Mouse (Mus musculus) brown adipose tissue, adult 24 weeks (tissue): Measurements from ENCODE around the gene Cytl1. TPM values are rescaled to one million over a fixed set of nuclear protein-coding genes. Genes with fewer than 3 reads are reported as not detected.

Experiments
- H3K27ac ChIP-seq: fragments of 200-500 bp; replicated peaks from 2 replicates; pipeline ENCODE4 v1.5.1; 2012; ENCODE audit warnings: low read depth, mild to moderate bottlenecking, low read length
- H3K4me1 ChIP-seq: fragments of 200-500 bp; 2 replicates; pipeline ENCODE4 v1.6.1; 2012; ENCODE audit warnings: low read length, mixed read lengths; ENCODE audit not compliant: control insufficient read depth, insufficient read depth, insufficient read length
- H3K4me3 ChIP-seq: fragments of 200-500 bp; 2 replicates; pipeline ENCODE4 v1.5.1; 2012; ENCODE audit warnings: low read depth, mild to moderate bottlenecking, low read length, moderate library complexity; ENCODE audit not compliant: insufficient read depth
- polyA plus RNA-seq: library from polyadenylated mRNA; stranded (reverse); fragments of >200 nt; gene quantifications from 2 replicates; pipeline ENCODE4 v1.2.4, GENCODE M21; 2012; ENCODE audit not compliant: missing spikeins, insufficient read depth, insufficient read length

The Cytl1 gene
- polyA plus RNA-seq, 1 experiment, result 6.8 TPM

DNA sequence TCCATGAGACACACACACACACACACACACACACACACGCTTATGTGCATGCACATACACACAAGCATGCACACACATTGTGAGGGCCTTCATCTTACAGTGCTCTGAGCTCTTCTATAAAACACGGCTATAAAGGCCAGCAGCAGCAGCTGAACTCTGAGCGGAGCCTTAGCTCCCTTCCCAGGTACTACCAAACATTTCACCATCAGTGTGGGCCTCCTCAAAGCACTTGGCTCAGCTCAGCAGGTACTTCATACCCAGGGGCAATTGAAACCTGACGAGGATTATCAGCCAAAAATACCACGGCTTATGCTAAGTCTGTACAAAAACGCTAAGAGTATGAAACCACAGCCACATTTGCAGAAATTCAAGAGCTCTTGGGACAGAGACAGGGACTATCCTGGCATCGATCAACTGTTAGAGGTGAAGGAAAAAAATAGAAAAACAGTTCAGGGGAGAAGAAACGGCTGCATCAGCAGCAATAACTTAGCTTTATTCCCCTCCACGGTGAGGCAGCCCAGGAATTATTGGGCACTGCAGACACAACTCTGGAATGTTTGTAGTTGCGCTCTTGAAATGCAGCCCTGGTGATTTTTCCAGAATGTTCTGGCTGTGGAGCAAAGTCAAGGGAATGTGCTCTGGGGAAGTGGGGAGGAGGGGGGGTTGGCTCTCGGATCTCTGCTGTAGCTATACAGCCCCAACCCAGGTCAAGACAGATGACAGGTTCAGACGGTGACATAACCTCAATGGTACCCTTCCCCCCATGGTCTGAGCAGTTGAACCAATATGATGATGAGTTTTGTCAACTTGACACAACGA, 8.8 kb downstream of the Cytl1 start:
- H3K4me1 ChIP-seq, result no peaks in the 10 kb centered on the region
- no peak overlapping the region for H3K27ac ChIP-seq
- H3K4me3 ChIP-seq, result no peak overlapping the region

DNA sequence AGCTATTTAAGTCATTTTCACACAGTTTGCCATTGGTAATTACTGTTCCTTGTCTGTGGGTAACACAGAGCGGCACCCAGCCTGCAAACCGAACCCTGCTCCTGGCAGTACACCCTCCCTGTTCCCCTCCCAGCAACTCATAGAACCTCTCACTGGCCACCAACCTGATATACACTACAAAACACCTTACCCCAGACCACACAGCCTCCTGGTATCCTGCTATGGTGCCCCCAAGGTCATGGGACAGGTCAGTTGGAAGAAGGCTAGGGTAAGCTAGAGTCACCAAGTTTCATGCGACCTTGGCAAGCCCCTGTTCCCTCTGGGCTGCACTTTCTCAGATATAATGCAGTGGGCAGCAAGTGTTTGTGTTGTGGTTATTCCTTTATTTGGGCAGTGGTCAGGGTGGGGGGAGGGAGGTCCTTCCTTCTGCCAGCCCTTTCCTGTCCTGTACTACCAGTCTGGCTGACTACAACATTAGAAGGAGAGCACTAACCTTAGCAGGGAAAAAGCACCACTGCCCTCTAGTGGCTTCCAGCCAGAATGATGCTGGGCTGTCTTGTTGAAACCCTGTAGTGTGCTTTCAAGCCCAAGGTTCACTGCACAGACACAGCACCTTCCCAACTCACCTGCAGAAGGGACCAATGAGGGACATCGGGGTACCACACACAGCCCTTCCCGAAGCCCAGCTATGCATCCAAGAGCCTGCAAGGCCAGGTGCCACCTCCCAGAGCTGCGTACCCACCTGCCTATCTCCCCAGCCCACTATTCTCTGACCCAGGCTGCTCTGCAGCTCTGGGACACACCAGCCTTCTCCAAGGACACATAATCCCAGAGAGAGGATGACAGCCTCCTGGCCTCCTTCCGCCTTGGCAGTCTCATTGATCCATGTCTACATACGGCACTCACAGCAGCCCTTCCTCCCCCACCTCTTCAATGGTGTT, 17.0 kb downstream of the Cytl1 start:
- H3K27ac ChIP-seq, result no peak overlapping the region
- H3K4me1 ChIP-seq, result no peaks in the 10 kb centered on the region
- H3K4me3 ChIP-seq, result no peak overlapping the region

DNA sequence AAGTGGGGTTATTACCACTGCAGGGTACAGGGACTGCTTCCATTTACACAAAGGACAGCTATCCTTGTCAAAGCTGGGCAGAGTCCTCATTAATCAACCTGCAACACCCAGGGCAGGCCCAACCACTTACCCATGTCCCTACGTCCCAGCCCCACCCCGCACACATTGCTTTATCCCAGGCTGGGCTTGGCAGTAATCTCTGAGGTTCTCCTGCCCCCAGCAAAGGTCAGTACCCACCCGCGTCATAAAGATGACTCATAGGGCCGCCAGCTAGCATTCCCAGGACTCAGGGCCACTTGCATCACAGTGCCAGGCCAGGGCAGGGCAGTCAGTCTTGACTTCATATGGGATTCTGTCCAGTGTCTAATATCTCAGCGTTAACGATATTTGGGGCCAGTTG, 18.0 kb downstream of the Cytl1 start:
- Histone ChIP-seq H3K4me3 (no peak overlapping the region), H3K4me1 (no peaks in the 10 kb centered on the region), H3K27ac (no peak overlapping the region)

DNA sequence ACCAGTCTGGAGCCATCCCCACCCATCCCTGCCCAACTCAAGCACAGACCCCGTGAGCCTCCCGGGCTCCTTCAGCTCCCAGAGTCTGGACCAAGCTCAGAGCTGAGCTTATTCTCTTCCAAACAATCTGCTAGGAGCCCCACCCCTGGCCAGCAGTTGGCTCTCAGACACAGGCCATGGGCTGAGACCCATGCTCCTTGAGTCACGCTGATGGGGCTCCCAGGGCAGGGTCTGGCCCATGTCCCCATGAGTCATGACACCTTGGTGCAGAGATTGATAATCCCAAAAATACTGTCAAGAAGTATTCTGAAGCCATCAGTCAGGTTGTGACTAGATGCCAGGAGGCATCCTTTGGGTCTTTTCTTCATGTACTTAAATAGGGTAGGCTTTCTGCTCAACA, 26.7 kb downstream of the Cytl1 start:
- Histone ChIP-seq H3K27ac (no peak overlapping the region), H3K4me1 (no peaks in the 10 kb centered on the region), H3K4me3 (no peak overlapping the region)

DNA sequence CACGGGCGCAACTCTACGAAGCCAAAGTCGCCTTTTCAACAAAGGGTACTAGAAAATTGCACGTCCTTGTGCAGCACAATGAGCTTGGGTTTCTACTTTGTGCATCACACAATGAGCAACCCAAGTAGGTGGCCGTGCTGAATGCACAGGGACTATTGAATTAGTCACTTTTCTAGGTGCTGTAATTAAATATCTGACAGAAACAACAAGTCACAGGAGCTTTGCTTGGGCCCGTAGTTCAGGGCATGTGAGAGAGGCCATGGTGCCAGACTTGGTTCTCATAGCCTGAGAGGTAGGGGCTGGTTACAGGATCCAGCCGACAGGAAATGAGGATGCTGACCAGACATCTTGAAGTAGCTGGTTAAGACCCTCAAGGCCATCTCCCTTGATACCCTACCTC, 30.5 kb downstream of the Cytl1 start:
- Histone ChIP-seq H3K27ac (no peak overlapping the region), H3K4me3 (no peak overlapping the region), H3K4me1 (no peaks in the 10 kb centered on the region)

DNA sequence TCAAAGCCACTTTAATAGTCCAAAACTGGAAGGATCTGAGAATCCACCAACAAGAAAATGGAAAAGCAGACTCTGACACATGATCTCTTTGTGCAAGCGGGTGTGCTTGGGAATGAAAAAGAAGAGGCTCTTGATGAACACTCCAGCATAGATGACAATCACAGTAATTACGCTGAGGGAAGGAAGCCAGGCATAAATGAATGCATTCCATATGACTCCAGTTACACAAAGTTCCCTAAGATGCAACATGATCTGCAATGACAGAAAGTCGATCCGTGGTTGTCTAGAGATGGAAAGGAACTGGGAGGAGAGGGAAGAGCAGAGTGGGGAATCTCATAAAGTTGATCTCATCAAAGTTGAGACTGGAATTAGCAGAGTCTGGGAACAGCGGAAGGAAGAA, 31.9 kb downstream of the Cytl1 start:
- no peaks in the 10 kb centered on the region for H3K4me1 ChIP-seq
- H3K4me3 ChIP-seq, result no peak overlapping the region
- H3K27ac ChIP-seq, result no peak overlapping the region

DNA sequence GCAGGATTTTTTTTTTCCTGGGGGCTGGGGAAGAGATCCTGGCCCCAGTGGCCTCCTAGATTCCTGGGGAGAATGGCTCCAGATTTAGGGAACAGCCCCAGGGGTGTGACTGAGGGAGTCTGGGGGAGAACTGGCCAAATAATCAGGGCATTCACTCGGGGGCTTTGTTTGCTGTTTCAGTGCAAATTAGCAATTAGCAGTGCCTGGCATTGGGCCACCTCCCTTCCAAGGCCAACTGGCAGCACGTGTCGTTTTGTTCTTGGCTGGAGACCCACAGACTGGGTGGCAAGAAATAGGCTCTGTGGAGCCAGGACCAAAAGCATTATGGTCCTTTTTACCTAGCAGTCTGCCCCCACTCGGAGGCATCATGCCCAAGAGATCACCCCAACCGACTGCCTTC, 33.7 kb downstream of the Cytl1 start:
- no peak overlapping the region for H3K27ac ChIP-seq
- no peaks in the 10 kb centered on the region for H3K4me1 ChIP-seq
- no peak overlapping the region for H3K4me3 ChIP-seq

DNA sequence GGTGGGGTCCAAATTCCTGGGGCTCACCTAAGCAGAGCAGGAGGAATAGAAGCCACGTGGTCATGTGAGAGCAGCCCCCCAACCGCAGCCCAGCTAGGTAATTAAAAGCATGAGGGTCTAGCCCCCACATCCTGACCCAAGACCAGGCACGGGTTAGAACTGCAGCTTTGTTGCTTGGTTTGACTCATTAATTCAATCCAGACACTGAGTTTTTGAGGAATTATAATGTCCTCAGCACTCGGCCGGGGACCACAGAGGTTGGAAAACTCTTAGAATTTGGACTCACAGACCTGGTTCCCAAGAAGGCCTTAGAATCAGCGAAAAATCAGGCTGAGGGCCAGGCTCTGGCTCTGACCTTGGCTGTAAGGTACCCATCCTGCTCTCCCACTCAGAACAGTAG, 35.6 kb downstream of the Cytl1 start:
- Histone ChIP-seq H3K4me3 (no peak overlapping the region), H3K27ac (no peak overlapping the region), H3K4me1 (no peaks in the 10 kb centered on the region)

DNA sequence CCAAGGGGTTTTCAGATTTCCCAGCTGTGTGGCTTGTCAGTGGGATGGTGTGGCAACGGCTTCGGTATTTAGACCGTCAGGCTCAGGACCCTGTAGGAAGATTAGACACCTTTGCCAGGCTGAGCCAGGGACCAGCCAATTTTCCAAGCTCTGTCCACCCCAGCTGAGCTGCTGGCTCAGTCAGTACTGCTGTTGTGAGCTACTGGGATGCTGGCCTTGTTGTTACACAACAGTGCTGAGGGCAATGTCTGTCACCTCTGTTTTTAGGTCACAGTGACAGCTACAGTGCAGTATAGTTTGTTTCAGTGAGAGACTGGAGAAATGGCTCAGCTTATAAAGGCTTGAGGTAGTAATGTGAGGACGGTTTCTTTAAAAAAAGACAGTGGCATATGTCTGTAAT, 38.7 kb downstream of the Cytl1 start:
- Histone ChIP-seq H3K27ac (no peak overlapping the region), H3K4me3 (no peak overlapping the region), H3K4me1 (no peaks in the 10 kb centered on the region)

DNA sequence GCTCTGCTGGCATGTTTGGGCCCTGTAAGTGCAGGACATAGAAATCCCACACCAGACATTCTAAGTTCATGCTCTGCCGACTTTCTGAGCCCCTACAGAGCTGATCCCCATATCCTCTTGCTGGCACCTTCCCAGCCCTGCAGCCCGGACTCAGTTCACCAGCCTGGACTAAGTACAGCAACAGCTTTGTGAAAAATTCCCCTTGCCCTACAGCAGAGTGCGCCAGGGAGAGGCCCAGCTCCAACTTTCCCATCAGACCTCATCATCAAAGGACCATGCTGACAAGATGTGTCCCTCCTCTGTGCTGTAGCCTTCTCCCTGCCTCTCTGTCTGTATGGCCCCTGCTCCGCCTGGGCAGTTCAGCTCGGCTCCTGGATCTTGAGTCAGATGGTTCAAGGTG, 40.4 kb downstream of the Cytl1 start:
- H3K27ac ChIP-seq, result no peak overlapping the region
- no peaks in the 10 kb centered on the region for H3K4me1 ChIP-seq
- no peak overlapping the region for H3K4me3 ChIP-seq

DNA sequence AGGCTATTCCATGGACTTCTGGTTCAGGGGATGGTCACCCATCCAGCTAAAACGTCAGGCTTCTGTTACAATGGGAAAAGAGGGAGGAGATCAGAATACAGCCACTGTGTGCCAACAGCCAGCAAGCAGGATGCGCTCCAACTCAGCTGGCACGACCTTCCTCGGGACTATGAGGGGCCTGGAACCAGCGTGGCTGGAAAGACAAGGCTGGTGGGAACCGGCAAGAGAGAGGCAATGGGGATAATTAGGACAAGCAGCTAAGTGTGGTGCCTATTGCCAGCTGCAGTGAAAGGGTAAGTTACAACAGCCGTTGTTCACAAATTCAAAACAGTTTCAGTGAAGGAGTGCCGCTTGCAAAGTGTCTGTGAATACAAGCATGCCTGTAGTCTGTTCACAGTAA, 48.0 kb downstream of the Cytl1 start:
- H3K4me1 ChIP-seq, result no peaks in the 10 kb centered on the region
- no peak overlapping the region for H3K27ac ChIP-seq
- no peak overlapping the region for H3K4me3 ChIP-seq

DNA sequence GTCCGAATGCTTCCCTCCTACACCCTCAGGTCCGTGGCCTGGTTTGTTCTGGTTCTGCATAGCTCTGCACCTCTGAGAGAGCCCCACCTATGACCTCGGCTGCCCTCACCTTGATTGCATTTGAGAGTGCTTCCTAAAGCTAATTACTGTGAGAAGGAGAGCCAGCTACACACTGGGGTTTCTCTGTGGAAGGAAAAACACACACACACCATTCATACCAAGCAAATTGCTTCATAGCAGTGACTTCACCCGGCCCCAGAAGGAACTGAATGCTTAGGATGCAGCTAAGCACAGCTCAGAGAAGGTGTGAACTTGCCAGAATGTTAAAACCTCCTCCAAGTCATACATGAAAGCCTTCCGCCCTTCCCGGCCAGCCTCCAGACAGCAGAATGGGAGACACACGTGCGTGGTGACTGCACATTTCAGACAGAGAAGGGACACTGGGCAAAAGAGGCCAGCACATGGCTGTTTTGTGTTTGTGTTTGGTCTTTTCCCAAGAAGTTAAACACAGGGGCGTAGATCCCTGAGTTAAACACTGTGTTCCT, 49.6 kb downstream of the Cytl1 start:
- Histone ChIP-seq H3K27ac (no peak overlapping the region), H3K4me3 (no peak overlapping the region), H3K4me1 (no peaks in the 10 kb centered on the region)

Other genes starting within 250 kb of the Cytl1 start
- 0.40 TPM in 1 of 2 replicates, not detected in the other for gene Stk32b, start 18.3 kb upstream of the Cytl1 start, polyA plus RNA-seq
- gene Msx1, start 89.1 kb downstream of the Cytl1 start, polyA plus RNA-seq, result 1.8 and 2.9 TPM in 2 replicates